Mouse (Mus musculus): ENCODE measurements at regions not wholly inside any gene's neighbourhood (a gene's known extent, or its start where the extent isn't known, plus 50 kb on each side); places are given as distances from the start of the nearest gene placed in this dataset.

DNA sequence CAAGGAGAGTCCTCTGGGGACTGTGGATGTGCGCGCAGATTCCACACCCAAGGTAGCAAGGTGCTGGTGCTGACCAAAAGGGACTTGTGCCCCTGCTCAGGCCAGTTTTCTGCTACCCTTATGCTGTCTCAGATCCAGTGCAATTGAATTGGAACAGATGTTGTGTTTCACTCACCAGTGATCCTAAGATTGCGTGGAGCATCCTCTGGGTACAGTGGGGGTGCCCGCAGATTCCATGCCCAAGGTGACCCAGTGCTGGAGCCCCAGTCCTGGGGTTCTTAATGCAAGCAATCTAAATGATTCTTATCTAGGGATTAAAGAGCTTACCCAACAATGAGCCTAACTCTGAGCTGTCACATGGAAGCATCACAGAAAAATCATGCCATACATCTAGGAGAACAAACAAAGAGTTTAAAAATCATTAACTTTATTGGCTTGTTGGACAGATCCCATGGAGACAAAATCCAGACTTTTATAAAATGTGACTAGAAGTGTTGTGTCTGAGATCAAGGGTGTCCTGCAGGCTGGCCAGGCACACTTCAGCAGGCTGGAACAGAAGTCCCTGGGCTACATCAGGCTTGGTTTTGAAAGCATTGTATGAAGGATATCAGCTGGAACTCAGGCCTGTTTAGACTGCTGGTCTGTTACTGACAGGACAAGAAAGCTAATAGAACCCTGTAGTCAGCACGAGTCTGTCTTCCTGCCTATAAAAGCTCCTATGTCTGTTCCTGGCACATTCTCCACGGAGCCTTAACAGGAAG, 226.4 kb upstream of the Negr1 start:
- H3K27me3 ChIP-seq (replicated peaks) = no peaks in the 10 kb centered on the region
- H3K4me2 ChIP-seq (ENCODE audit: insufficient read depth, low read depth, poor library complexity, severe bottlenecking) = no peak overlapping the region
- H3K9ac ChIP-seq (ENCODE audit: insufficient read depth, low read depth) = no peak overlapping the region
- no peaks in the 10 kb centered on the region for H3K4me1 ChIP-seq (ENCODE audit: control insufficient read depth in 1 of 2, insufficient read depth in 2 of 2)
- no peaks in the 10 kb centered on the region for H3K36me3 ChIP-seq (replicated peaks in 1 of 2; ENCODE audit: control insufficient read depth in 1 of 2, insufficient read depth in 1 of 2, low read length in 1 of 2)
- dilution Hi-C loops (cut with MboI; ENCODE audit: extremely low pct_ligation_motif_present, extremely low pct_unique_long_range_greater_than_20kb, low sequenced_read_pairs) = no loop called here
- H3K9me3 ChIP-seq (replicated peaks; ENCODE audit: low read length) = peaks cover 17% of the 10 kb centered on the region
- TF ChIP-seq CTCF (conservative IDR thresholded peaks at IDR 0.05 in 1 of 2, IDR thresholded peaks at IDR 0.05 in 1 of 2; ENCODE audit: low read depth in 2 of 2, low read length in 2 of 2) = no peak
- no peak for TF ChIP-seq PAX5 (IDR thresholded peaks at IDR 0.05; ENCODE audit: low read length)
- no peak for TF ChIP-seq MAFK (IDR thresholded peaks at IDR 0.05; ENCODE audit: insufficient replicate concordance, low read length)
- TF ChIP-seq USF1 (IDR thresholded peaks at IDR 0.05; ENCODE audit: low read depth, low read length) = no peak
- TF ChIP-seq MXI1 (IDR thresholded peaks at IDR 0.05; ENCODE audit: low read depth, low read length) = no peak
- TF ChIP-seq HCFC1 (IDR thresholded peaks at IDR 0.05; ENCODE audit: low read depth, low read length) = no peak
- no peak for TF ChIP-seq ELF1 (IDR thresholded peaks at IDR 0.05; ENCODE audit: low read depth, low read length)
- no peak for TF ChIP-seq POLR2AphosphoS2 (IDR thresholded peaks at IDR 0.05; ENCODE audit: low read depth, low read length)
- no peak for TF ChIP-seq UBTF (IDR thresholded peaks at IDR 0.05; ENCODE audit: low read depth, low read length)
- TF ChIP-seq NRF1 (IDR thresholded peaks at IDR 0.05; ENCODE audit: low read depth, low read length) = no peak
- TF ChIP-seq MYC (IDR thresholded peaks at IDR 0.05; ENCODE audit: low read depth, low read length) = no peak
- no peak for TF ChIP-seq ZC3H11A (IDR thresholded peaks at IDR 0.05; ENCODE audit: low read depth, low read length)
- TF ChIP-seq BHLHE40 (IDR thresholded peaks at IDR 0.05; ENCODE audit: low read depth, low read length) = no peak
- no peak for TF ChIP-seq CHD2 (IDR thresholded peaks at IDR 0.05; ENCODE audit: low read length)
- TF ChIP-seq RCOR1 (conservative IDR thresholded peaks at IDR 0.05; ENCODE audit: low read depth, low read length) = no peak
- TF ChIP-seq USF2 (conservative IDR thresholded peaks at IDR 0.05; ENCODE audit: low read depth, low read length) = no peak
- in situ Hi-C loops (cut with MboI; ENCODE audit: low pct_ligation_motif_present, low pct_unique_long_range_greater_than_20kb, low sequenced_read_pairs) = no loop called here
- DNase-seq (ENCODE audit: extremely low read depth) = no peak
- H3K4me3 ChIP-seq (replicated peaks in 1 of 3; ENCODE audit: low read depth in 2 of 3, low read length in 2 of 3, poor library complexity in 1 of 3) = no peak overlapping the region
- no peaks in the 10 kb centered on the region for H3K79me2 ChIP-seq (replicated peaks; ENCODE audit: control insufficient read depth, extremely low read depth, insufficient read depth, poor library complexity, severe bottlenecking)
- no peak overlapping the region for H3K27ac ChIP-seq (ENCODE audit: insufficient read depth, low read depth)

DNA sequence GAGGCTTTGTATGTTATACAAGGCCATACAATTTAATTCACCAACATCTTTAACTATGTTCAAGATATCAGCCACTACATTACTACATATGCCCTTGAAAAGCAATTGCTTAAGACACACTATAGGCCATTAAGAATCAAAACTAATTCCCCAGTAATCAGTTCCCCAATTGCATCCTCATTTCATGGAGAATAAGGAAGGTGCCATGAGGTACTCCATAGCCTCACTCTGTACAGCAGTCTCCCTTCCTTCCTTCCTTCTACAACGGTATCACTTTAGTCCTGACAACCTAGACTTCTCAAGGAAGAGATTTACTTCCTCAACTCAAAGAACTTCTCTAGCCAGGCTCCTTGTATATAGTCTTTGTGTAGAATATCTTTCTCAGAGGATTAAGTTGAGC, 220.1 kb upstream of the Negr1 start:
- no peak overlapping the region for H3K27ac ChIP-seq (ENCODE audit: insufficient read depth, low read depth)
- in situ Hi-C loops (cut with MboI; ENCODE audit: low pct_ligation_motif_present, low pct_unique_long_range_greater_than_20kb, low sequenced_read_pairs) = no loop called here
- no peak overlapping the region for H3K4me2 ChIP-seq (ENCODE audit: insufficient read depth, low read depth, poor library complexity, severe bottlenecking)
- no peaks in the 10 kb centered on the region for H3K79me2 ChIP-seq (replicated peaks; ENCODE audit: control insufficient read depth, extremely low read depth, insufficient read depth, poor library complexity, severe bottlenecking)
- H3K36me3 ChIP-seq (replicated peaks in 1 of 2; ENCODE audit: control insufficient read depth in 1 of 2, insufficient read depth in 1 of 2, low read length in 1 of 2) = no peaks in the 10 kb centered on the region
- H3K4me1 ChIP-seq (ENCODE audit: control insufficient read depth in 1 of 2, insufficient read depth in 2 of 2) = no peaks in the 10 kb centered on the region
- H3K9ac ChIP-seq (ENCODE audit: insufficient read depth, low read depth) = no peak overlapping the region
- dilution Hi-C loops (cut with MboI; ENCODE audit: extremely low pct_ligation_motif_present, extremely low pct_unique_long_range_greater_than_20kb, low sequenced_read_pairs) = no loop called here
- H3K9me3 ChIP-seq (replicated peaks; ENCODE audit: low read length) = peaks cover 19% of the 10 kb centered on the region
- DNase-seq (ENCODE audit: extremely low read depth) = no peak
- TF ChIP-seq MXI1 (IDR thresholded peaks at IDR 0.05; ENCODE audit: low read depth, low read length) (no peak), PAX5 (IDR thresholded peaks at IDR 0.05; ENCODE audit: low read length) (no peak), MEF2A (IDR thresholded peaks at IDR 0.05; ENCODE audit: borderline replicate concordance, low read depth, low read length) (no peak), GABPA (IDR thresholded peaks at IDR 0.05; ENCODE audit: insufficient replicate concordance, low read depth, low read length) (no peak), BHLHE40 (IDR thresholded peaks at IDR 0.05; ENCODE audit: low read depth, low read length) (no peak), TCF12 (IDR thresholded peaks at IDR 0.05; ENCODE audit: low read depth, low read length) (no peak), ZC3H11A (IDR thresholded peaks at IDR 0.05; ENCODE audit: low read depth, low read length) (no peak), ZNF384 (IDR thresholded peaks at IDR 0.05; ENCODE audit: low read depth, low read length) (no peak)
- no peak overlapping the region for H3K4me3 ChIP-seq (replicated peaks in 1 of 3; ENCODE audit: low read depth in 2 of 3, low read length in 2 of 3, poor library complexity in 1 of 3)
- H3K27me3 ChIP-seq (replicated peaks) = no peaks in the 10 kb centered on the region

All from CH12.LX (cell line).